Mouse (Mus musculus): ENCODE data around the gene Gm20441. TPM values are rescaled to one million over a fixed set of nuclear protein-coding genes. Genes with fewer than 3 reads are reported as not detected.

The Gm20441 gene
- 0.26 TPM in 1 of 2 replicates, not detected in the other for polyA plus RNA-seq (2012; rRNA removed)

GRCm38 (mm10) chr10:75780769-75781578, at the start of gene Gm20441, which contains the start of gene Gstt3:
TSS of gene Gm20441 (minus strand) at chr10:75780954.
TSS of gene Gstt3 (minus strand) at chr10:75781414.

GRCm38 (mm10) chr10:75822443-75822842, 41.7 kb upstream of the Gm20441 start, which contains the start of gene Gstt4:
TSS of gene Gstt4 (minus strand) at chr10:75822543.

GRCm38 (mm10) chr10:75798176-75798696, 17.5 kb upstream of the Gm20441 start, which contains the start of gene Gstt1:
TSS of gene Gstt1 (minus strand) at chr10:75798584.

GRCm38 (mm10) chr10:75772795-75773664, 7.7 kb downstream of the Gm20441 start, which contains the start of gene Ddt:
TSS of gene Ddt (minus strand) at chr10:75773414.

GRCm38 (mm10) chr10:75763682-75764518, 16.9 kb downstream of the Gm20441 start, which contains the start of gene Cabin1:
TSS of gene Cabin1 (minus strand) at chr10:75764341.

Other genes with a start within 250 kb of the Gm20441 start
- 1.7 and 1.8 TPM in 2 replicates for gene Lrrc75b, start 220.6 kb downstream of the Gm20441 start, polyA plus RNA-seq (2012; rRNA removed)
- gene Ggt1, start 219.3 kb downstream of the Gm20441 start, polyA plus RNA-seq (2012; rRNA removed), result 3.4 and 4.0 TPM in 2 replicates
- 193 and 207 TPM in 2 replicates for gene Ggt5, start 191.6 kb downstream of the Gm20441 start, polyA plus RNA-seq (2012; rRNA removed)
- gene Susd2, start 136.9 kb downstream of the Gm20441 start, polyA plus RNA-seq (2012; rRNA removed), result 26.6 and 31.3 TPM in 2 replicates
- gene Cabin1, start 16.6 kb downstream of the Gm20441 start, polyA plus RNA-seq (2012; rRNA removed), result 88.4 and 103 TPM in 2 replicates
- 54.5 and 72.3 TPM in 2 replicates for gene Ddt, start 7.5 kb downstream of the Gm20441 start, polyA plus RNA-seq (2012; rRNA removed)
- 21.2 and 24.0 TPM in 2 replicates for gene Gstt3, start 460 bp upstream of the Gm20441 start, polyA plus RNA-seq (2012; rRNA removed)
- 91.9 and 118 TPM in 2 replicates for gene Gstt1, start 17.6 kb upstream of the Gm20441 start, polyA plus RNA-seq (2012; rRNA removed)
- not detected in 2 replicates for gene Gstt4, start 41.6 kb upstream of the Gm20441 start, polyA plus RNA-seq (2012; rRNA removed)
- gene Gstt2, start 56.5 kb upstream of the Gm20441 start, polyA plus RNA-seq (2012; rRNA removed), result 128 and 153 TPM in 2 replicates
- gene Mif, start 79.3 kb upstream of the Gm20441 start, polyA plus RNA-seq (2012; rRNA removed), result 3,406 and 5,173 TPM in 2 replicates
- gene Derl3, start 112.5 kb upstream of the Gm20441 start, polyA plus RNA-seq (2012; rRNA removed), result 448 and 721 TPM in 2 replicates
- gene Smarcb1, start 140.7 kb upstream of the Gm20441 start, polyA plus RNA-seq (2012; rRNA removed), result 79.8 and 80.7 TPM in 2 replicates
- gene Chchd10, start 152.2 kb upstream of the Gm20441 start, polyA plus RNA-seq (2012; rRNA removed), result 1,064 and 1,290 TPM in 2 replicates
- gene Mmp11, start 155.5 kb upstream of the Gm20441 start, polyA plus RNA-seq (2012; rRNA removed), result 410 and 417 TPM in 2 replicates
- 16.5 and 18.1 TPM in 2 replicates for gene Gm867, start 159.7 kb upstream of the Gm20441 start, polyA plus RNA-seq (2012; rRNA removed)
- 83.7 and 92.0 TPM in 2 replicates for gene Vpreb3, start 162.1 kb upstream of the Gm20441 start, polyA plus RNA-seq (2012; rRNA removed)
- 0.14 and 0.25 TPM in 2 replicates for gene Gm5134, start 173.6 kb upstream of the Gm20441 start, polyA plus RNA-seq (2012; rRNA removed)